8 mouse cellular contexts compared by ENCODE assay signal in the genomic region with DNA sequence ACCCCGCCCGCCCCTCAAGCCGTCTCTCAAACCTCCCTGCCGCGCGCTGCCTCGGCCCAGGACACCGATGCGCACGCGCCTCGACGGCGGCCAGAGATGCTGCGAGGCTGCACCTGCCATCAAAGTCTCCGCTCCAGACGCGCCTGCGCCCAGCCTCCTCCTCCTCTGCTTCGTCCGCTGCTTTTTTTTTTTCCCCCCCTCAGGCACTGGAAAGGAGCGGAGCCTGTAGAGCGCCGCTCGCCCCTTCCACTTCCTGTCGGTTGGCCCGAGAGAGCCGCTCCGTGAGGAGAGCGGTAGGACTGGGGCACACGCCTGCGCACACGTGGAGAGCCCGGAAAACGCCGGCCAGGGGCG. TPM values are rescaled to one million over a fixed set of nuclear protein-coding genes. Genes with fewer than 3 reads are reported as not detected.
DNase-seq lines count a peak whose midpoint lies in the region; ATAC-seq and TF ChIP-seq lines count a peak whose summit lies in the region.

No protein-coding gene starts in this region.

- H3K4me1 ChIP-seq in thymus, adult 2 months (replicated peaks; ENCODE audit: control insufficient read depth, insufficient read depth, low read length): no peaks in the 10 kb centered on the region
- no peaks in the 10 kb centered on the region for H3K4me1 ChIP-seq in intestine, postnatal 0 days (replicated peaks; ENCODE audit: control insufficient read depth, insufficient read depth, low read length)
- peaks cover 5% of the 10 kb centered on the region for H3K4me1 ChIP-seq in testis, adult 2 months (ENCODE audit: control insufficient read depth, insufficient read depth, low read length)

- no peaks in the 10 kb centered on the region for H3K9me3 ChIP-seq in intestine, postnatal 0 days (ENCODE audit: control insufficient read depth)

- no peak for TF ChIP-seq POLR2A in thymus, adult 2 months (IDR thresholded peaks at IDR 0.05; ENCODE audit: control insufficient read depth, extremely low read depth, insufficient read depth, low read length, poor library complexity)
- no peak for TF ChIP-seq POLR2A in testis, adult 2 months (IDR thresholded peaks at IDR 0.05; ENCODE audit: control insufficient read depth, low read depth, low read length)

- H3K9ac ChIP-seq in intestine, postnatal 0 days (ENCODE audit: low read depth, low read length): no peak overlapping the region

- 5% methylated on average over 35 of the region's 37 CpGs for WGBS in thymus, adult 2 months
- WGBS in intestine, postnatal 0 days: 1% methylated on average over 16 of the region's 37 CpGs

- H3K4me2 ChIP-seq in intestine, postnatal 0 days (replicated peaks; ENCODE audit: low read depth): peak overlapping the region; percentile 87

- no peak for TF ChIP-seq CTCF in thymus, adult 2 months (IDR thresholded peaks at IDR 0.05; ENCODE audit: borderline replicate concordance, control insufficient read depth, extremely low read depth, insufficient read depth, low read length, poor library complexity)
- TF ChIP-seq CTCF in intestine, postnatal 0 days (IDR thresholded peaks at IDR 0.05; ENCODE audit: low read depth): no peak
- TF ChIP-seq CTCF in testis, adult 2 months (IDR thresholded peaks at IDR 0.05; ENCODE audit: control insufficient read depth, insufficient read depth, insufficient replicate concordance, low read depth, low read length): no peak

- peak; percentile 54 for ATAC-seq in frontal cortex, adult (ENCODE audit: low TSS enrichment)
- ATAC-seq in intestine, postnatal 0 days: 0 out of 2 replicates have a peak, but pooled peaks have one; percentile 22
- ATAC-seq in megakaryocyte, adult 5-6 weeks (ENCODE audit: poor library complexity, severe bottlenecking): 0 out of 2 replicates have a peak, but pooled peaks have one; percentile 24

- no peak for DNase-seq in frontal cortex, postnatal 25 days (ENCODE audit: low spot score in 2 of 2)
- DNase-seq in thymus, adult 2 months: peak; percentile 58
- DNase-seq in thymus, postnatal 4 days: no peak
- DNase-seq in retina, embryonic 14.5 days (ENCODE audit: low spot score): no peak

- H3K27ac ChIP-seq in thymus, adult 2 months (ENCODE audit: control insufficient read depth, insufficient read depth, low read length): no peak overlapping the region
- no peak overlapping the region for H3K27ac ChIP-seq in intestine, postnatal 0 days (ENCODE audit: low read depth, low read length)
- peak overlapping the region; percentile 75 for H3K27ac ChIP-seq in testis, adult 2 months (ENCODE audit: control insufficient read depth, insufficient read depth, low read depth, low read length)

- H3K36me3 ChIP-seq in thymus, adult 2 months (ENCODE audit: control insufficient read depth, insufficient read depth, low read length): no peaks in the 10 kb centered on the region
- no peaks in the 10 kb centered on the region for H3K36me3 ChIP-seq in intestine, postnatal 0 days (ENCODE audit: control insufficient read depth, insufficient read depth)
- no peaks in the 10 kb centered on the region for H3K36me3 ChIP-seq in testis, adult 2 months (ENCODE audit: control insufficient read depth, insufficient read depth, low read length)

- no peaks in the 10 kb centered on the region for H3K27me3 ChIP-seq in thymus, adult 2 months (ENCODE audit: control insufficient read depth, insufficient read depth, low read length)
- peaks cover 27% of the 10 kb centered on the region for H3K27me3 ChIP-seq in intestine, postnatal 0 days (replicated peaks; ENCODE audit: control insufficient read depth, insufficient read depth, low read length)
- H3K27me3 ChIP-seq in testis, adult 2 months (ENCODE audit: control insufficient read depth, insufficient read depth, low read length): no peaks in the 10 kb centered on the region

- no peak overlapping the region for H3K4me3 ChIP-seq in thymus, adult 2 months (ENCODE audit: control insufficient read depth, insufficient read depth, low read length)
- H3K4me3 ChIP-seq in intestine, postnatal 0 days (ENCODE audit: low read depth, low read length): peak overlapping the region; percentile 54
- peak overlapping the region; percentile 86 for H3K4me3 ChIP-seq in testis, adult 2 months (ENCODE audit: control insufficient read depth, low read depth, low read length)

RNA-seq across cellular contexts. Expression of gene Ugt8a, which starts 0.3 kb away (rescaled TPM):
- polyA plus RNA-seq in thymus, adult 2 months (2012; rRNA removed): 0.07 TPM in 1 of 2 replicates, not detected in the other
- 0.44 and 0.66 TPM in 2 replicates for polyA plus RNA-seq in intestine, postnatal 0 days (2015; fragmentation: Nextera tagmentation; extraction: Ambion mirVana)
- total RNA-seq in megakaryocyte, adult 5-6 weeks (2015): 0.13 and 0.25 TPM in 2 replicates
- total RNA-seq in megakaryocyte, adult 5-6 weeks (2017): 0.33 TPM in 1 of 2 replicates, not detected in the other
- polyA plus RNA-seq in testis, adult 2 months (2012; rRNA removed): 1.4 and 2.2 TPM in 2 replicates
